Mouse (Mus musculus): Measurements from ENCODE around the gene Metrn.

Metrn gene

DNA sequence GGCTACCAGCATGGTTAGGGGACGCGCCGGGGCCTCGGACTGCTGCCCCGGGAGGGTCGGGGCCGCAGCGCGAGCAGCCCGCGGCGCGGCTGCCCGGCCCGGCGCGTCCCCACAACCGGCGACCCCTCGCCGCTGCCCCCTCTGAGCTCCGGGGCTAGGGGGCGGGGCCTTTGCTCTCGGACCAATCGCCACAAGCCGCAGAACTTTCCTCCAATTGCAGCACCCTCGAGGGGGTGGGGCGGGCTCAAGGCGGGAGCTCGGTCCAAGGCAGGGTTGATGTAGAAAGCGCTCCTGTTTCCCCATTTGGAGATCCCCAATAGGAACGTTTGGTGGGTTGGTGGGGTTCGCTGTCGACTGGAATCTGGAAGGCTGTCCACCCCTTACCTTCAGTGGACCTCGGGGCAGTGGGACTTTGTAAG lies at the start of gene Metrn:
Gene Metrn, minus strand, starts transcription at position 186 of the 419 bp plus-strand sequence.
- in situ Hi-C loops (cut with MboI) = no loop called here

- in situ Hi-C loops (cut with MboI) = no loop called here
Measured at GRCm38 (mm10) chr17:25844396-25844901, 47.5 kb upstream of the Metrn start, which contains the start of gene Rhot2. Gene Rhot2, minus strand, starts transcription at chr17:25844851.

DNA sequence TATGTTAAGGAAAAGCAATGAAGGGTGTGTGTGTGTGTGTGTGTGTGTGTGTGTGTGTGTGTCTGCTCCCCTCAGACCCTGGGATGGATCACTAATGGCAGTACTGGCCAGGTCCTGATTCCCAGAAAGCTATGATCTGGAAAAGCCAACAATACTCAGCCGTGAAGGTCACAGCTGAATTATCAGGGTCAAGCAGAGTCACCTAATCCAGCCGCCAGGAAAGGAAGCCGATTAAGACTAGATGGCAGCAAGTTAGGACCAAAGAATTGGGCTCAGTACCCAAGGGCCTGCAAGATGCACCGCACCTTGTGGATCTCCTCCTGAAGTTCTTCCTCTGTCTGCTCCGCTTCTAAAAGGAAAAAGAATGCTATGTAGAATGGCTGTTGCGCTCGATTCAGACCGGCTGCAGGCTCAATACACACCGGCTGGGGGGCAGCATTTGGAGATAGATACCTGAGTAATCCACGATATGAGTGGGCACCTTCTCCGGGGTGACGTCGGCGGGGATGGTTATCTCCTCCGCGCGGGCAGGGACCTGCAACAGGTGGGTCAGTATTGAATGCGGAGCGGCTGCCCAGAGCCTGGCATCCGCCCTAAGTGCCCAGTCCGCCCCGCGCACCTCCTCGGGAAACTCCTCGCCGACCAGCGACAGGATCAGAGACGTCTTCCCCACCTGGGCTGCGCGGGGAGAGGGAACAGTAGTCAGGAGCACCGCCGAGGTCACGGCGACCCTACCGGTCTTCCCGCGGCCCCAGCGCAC lies 46.9 kb upstream of the Metrn start:
- in situ Hi-C loops (cut with MboI) = no loop called here

DNA sequence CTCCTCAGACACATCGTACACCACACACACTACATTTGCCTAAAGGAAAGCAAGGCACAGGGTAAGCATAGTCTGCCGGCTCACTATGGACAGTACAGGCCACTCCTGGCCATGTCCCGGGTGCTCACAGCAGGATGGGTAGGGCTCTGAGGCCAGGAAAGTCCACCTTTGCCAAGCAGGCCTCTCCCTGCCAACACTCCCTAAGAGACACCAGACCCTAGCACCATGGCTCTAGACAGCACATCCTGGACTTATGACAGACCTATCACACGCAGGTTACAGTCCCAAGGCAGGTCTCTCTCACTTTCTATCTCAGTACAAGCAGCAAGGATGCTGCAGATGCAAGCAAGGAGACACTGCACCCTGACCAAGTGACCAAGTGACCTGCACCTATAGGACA lies 46.2 kb upstream of the Metrn start:
- in situ Hi-C loops (cut with MboI) = no loop called here

GRCm38 (mm10) chr17:25842509-25842908 lies 45.6 kb upstream of the Metrn start:
- in situ Hi-C loops (cut with MboI) = no loop called here

- in situ Hi-C loops (cut with MboI) = no loop called here
Measured at GRCm38 (mm10) chr17:25841117-25841880, 44.4 kb upstream of the Metrn start, which contains the start of gene Gm20683. Gene Gm20683, minus strand, starts transcription at chr17:25841763.

- in situ Hi-C loops (cut with MboI) = no loop called here
Measured at GRCm38 (mm10) chr17:25840519-25840918, 43.6 kb upstream of the Metrn start.

DNA sequence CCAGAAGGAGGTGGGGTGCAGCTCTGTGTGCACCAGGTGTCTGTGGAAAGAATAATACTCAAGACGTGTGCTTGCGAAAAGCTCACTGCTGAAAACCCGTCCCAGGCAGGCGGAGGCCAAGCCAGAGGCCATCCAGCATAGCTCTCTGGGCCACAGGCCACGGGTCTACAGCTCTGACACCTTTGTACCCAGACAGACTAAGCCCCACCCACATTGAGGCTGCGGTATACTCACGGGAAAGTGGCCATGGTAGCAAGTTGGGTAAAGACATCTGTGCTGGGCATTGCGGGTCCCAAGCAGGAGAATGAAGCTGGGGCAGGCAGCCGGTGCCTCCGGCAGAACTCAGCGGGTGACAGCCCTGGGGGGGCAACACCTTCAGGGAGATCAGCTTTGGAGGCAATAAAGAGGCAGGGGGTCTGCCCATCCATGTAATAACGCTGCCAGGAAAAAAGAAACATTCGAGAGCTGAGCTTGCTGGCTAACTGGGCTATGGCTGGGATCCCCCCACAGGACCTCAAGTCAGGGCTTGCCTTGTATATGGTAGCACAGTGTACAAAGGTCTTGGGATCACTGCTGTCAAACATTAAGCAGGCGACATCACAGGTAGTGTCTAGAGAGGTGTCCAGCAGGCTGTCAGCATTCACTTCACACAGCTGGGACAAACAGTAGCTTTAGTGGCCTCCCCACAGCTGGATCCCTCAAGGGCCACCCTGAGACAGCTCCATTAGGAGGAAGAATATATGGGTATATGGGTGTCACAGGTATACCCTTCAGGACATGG lies 42.7 kb upstream of the Metrn start:
- in situ Hi-C loops (cut with MboI) = no loop called here

DNA sequence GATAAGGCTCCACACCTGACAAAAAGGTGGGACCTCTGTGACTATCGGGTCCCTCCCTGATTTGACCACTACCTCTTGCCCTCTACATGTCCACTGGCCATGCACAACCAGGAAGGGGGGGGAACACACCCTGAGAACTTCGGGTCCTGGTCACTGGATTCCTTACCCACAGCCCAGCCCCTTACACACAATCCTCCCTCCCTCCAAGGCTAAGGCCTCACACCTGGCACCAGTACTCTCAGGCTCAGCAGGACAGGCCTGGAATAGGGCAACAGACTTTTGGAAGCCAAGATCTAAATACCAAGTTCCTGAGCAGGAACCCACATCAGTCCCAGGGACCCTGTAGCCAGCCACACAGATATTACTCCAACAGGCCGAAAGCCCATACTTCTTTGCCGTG lies 42.0 kb upstream of the Metrn start:
- in situ Hi-C loops (cut with MboI) = no loop called here

- in situ Hi-C loops (cut with MboI) = no loop called here
Measured at GRCm38 (mm10) chr17:25837533-25837932, 40.6 kb upstream of the Metrn start.

GRCm38 (mm10) chr17:25837076-25837410 lies 40.1 kb upstream of the Metrn start, which contains the start of gene Rhbdl1:
Gene Rhbdl1, minus strand, starts transcription at chr17:25837295.
- in situ Hi-C loops (cut with MboI) = no loop called here

- in situ Hi-C loops (cut with MboI) = no loop called here
Measured at GRCm38 (mm10) chr17:25836397-25837075, 39.6 kb upstream of the Metrn start.

DNA sequence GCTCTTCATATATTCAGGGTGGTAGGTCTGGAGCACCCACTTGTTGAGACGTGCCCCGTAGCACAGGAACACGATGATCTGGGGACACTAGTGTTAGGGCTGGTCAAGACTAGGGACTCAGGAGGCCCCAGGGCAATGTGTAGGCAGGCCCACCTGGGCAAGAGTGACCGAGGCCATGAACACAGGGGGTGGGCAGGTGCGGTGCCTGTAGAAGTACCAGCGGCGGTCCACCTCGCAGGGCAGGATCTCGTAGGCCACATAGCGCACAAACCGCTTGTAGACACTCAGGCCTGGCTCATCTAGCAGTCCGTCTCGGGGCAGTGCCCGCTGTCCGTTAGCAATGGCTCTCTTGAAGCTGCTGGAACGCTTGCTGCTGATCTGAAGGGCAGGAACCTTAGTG lies 38.9 kb upstream of the Metrn start:
- in situ Hi-C loops (cut with MboI) = no loop called here

DNA sequence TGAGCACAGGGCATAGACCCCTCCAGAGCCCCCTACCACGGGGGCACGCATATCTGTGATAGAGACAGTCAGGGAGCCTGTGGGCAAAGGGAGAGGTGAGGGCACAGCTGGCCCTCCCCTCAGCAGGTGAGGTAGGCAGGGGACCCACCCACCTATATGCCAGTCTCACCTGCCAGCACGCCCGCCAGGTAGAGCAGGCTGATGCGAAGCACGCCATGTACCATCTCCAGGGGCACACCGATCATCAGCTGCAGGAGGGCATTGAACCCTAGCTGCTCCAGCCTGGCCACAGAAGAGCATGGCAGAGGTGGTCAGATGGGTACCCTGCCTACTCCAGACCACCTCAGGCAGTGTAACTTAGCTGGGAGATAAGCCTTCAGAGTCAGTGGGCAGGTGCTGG lies 38.4 kb upstream of the Metrn start:
- in situ Hi-C loops (cut with MboI) = no loop called here

- in situ Hi-C loops (cut with MboI) = no loop called here
Measured at GRCm38 (mm10) chr17:25834595-25835222, 37.8 kb upstream of the Metrn start.

DNA sequence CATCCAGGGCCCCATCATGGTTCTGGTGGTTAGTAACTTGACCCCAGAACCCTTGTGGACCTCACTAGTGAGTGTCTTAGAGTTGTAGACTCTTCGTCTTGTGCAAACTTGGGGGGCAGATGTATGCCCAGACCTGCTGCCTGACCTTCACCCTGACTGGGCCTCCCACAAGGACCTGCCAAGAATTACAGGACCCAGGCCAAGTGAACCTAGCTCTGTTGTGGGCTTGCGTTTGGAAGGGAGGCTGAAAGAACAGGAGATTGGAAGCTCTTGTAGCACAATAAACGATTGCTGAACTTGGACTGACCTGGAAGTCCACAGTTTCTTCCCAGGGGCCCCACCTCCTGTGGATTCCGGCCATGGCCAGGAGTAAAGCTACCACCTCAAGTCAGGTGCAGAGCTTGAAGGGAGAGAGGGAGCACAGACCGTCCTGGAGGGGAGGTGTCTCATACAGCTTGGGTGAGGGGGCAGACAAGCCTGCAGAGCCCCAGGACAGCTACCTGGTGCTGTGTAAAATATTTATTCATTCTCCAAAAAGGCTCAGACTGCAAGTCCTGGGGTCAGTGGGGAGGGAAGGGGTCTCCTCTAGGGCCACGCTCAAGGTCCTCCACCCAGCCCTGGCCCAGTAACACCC lies 37.1 kb upstream of the Metrn start:
- in situ Hi-C loops (cut with MboI) = no loop called here

DNA sequence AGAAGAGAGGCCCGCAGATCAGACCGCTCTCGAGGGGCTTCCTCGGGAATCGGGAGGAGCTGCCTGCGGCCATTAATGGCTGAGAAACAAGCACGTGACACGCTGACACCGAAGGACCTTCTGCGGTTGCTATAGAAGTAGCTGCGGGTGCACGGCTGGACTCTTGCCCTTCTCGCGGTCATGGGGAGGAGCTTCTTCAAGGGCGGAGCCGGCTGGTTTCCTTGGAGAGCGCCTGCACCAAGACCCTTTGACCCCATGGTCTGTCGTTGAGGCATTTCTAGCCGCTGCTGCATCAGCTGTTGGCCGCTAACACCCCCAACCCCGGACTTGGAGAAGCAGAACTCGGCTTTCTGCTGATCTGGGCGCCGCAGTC lies 36.3 kb upstream of the Metrn start, which contains the start of gene Stub1:
Gene Stub1, minus strand, starts transcription at position 114 of the 373 bp plus-strand sequence.
- in situ Hi-C loops (cut with MboI) = no loop called here

GRCm38 (mm10) chr17:25832436-25833290 lies 35.7 kb upstream of the Metrn start:
- in situ Hi-C loops (cut with MboI) = no loop called here

DNA sequence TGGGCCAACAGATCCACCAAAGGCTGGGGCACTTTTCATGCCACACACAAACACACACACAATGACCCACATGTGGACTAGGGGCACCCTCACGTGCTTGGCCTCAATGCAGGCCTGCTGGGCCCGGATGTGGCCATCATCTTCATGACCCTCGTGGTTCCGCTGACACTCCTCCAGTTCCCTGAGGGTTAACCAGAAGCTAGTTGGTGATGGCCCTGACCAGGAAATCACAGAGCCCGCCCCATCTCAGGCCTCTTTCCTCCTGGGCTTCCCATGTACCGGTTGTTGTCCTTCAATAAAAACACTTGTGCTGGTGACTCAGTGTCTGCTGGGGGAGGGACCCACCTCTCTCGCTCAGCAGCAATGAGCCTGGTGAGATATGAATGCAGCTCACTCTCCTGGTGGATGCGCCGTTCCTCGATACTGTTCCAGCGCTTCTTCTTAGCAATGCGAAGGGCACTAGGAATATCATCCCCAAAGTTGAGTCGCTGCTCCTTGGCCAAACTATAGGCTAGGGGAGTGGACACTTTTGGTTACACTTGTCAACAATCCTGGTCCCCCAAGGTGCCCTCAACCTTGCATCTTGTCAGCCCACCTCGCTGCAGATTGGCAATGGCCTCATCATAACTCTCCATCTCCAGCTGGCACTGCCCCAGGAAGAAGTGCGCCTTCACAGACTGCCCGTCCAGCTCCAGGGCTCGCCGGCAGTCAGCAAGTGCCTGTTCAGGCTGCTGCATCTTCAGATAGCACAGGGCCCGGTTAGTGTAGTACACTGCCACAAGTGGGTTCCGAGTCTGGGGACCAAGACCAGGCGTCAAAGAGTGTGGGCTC lies 34.7 kb upstream of the Metrn start:
- in situ Hi-C loops (cut with MboI) = no loop called here

All from mature B cell (primary cell).